Mouse (Mus musculus): ENCODE results near the gene Camkv. TPM values are rescaled to one million over a fixed set of nuclear protein-coding genes. Genes with fewer than 3 reads are reported as not detected.

Gene Camkv
- polyA plus RNA-seq, 1 experiment, result 0.06 TPM

GRCm38 (mm10) chr9:107910025-107910769 lies 25.3 kb upstream of the Camkv start:
- TF ChIP-seq POLR2A (IDR thresholded peaks at IDR 0.05; ENCODE audit: insufficient read length, low read depth), result no peak
- TF ChIP-seq SRF (IDR thresholded peaks at IDR 0.05; ENCODE audit: control insufficient read depth, insufficient read length, low read depth), result no peak
- TF ChIP-seq POLR2AphosphoS2 (IDR thresholded peaks at IDR 0.05; ENCODE audit: insufficient read length, low read depth), result no peak
- no peak for TF ChIP-seq CEBPB (IDR thresholded peaks at IDR 0.05; ENCODE audit: insufficient read depth, poor library complexity, severe bottlenecking)
- TF ChIP-seq MYOG (IDR thresholded peaks at IDR 0.05; ENCODE audit: control insufficient read depth in 1 of 3, insufficient read depth in 1 of 3, insufficient read length in 2 of 3, low read depth in 2 of 3), result no peak
- TF ChIP-seq USF1 (IDR thresholded peaks at IDR 0.05; ENCODE audit: low read depth), result no peak
- no peak for TF ChIP-seq MYOD1 (IDR thresholded peaks at IDR 0.05; ENCODE audit: control insufficient read depth in 1 of 3, insufficient read length in 2 of 3, low read depth in 2 of 3)
- TF ChIP-seq REST (IDR thresholded peaks at IDR 0.05; ENCODE audit: insufficient read depth, insufficient read length), result no peak
- no peak for TF ChIP-seq E2F4 (IDR thresholded peaks at IDR 0.05; ENCODE audit: insufficient read depth)
- TF ChIP-seq TCF12 (IDR thresholded peaks at IDR 0.05; ENCODE audit: insufficient read depth, poor library complexity, severe bottlenecking), result no peak
- TF ChIP-seq TCF3 (IDR thresholded peaks at IDR 0.05; ENCODE audit: insufficient read length, low read depth), result no peak
- no peak for TF ChIP-seq MAX (IDR thresholded peaks at IDR 0.05; ENCODE audit: low read depth)
- Histone ChIP-seq H3K27me3 (ENCODE audit: control insufficient read depth, insufficient read depth, insufficient read length) (peaks cover 36% of the 10 kb centered on the region), H3K4me2 (ENCODE audit: low read depth) (no peak overlapping the region), H3K4me3 (no peak overlapping the region), H3ac (ENCODE audit: control insufficient read depth, insufficient read length) (no peak overlapping the region), H3K79me2 (ENCODE audit: control insufficient read depth, insufficient read depth) (no peaks in the 10 kb centered on the region), H3K36me3 (ENCODE audit: control insufficient read depth, insufficient read depth) (no peaks in the 10 kb centered on the region)

GRCm38 (mm10) chr9:107914764-107915420 lies 20.6 kb upstream of the Camkv start:
- Histone ChIP-seq H3K36me3 (ENCODE audit: control insufficient read depth, insufficient read depth) (no peaks in the 10 kb centered on the region), H3K27me3 (ENCODE audit: control insufficient read depth, insufficient read depth, insufficient read length) (peaks cover 55% of the 10 kb centered on the region), H3ac (ENCODE audit: control insufficient read depth, insufficient read length) (no peak overlapping the region), H3K79me2 (ENCODE audit: control insufficient read depth, insufficient read depth) (no peaks in the 10 kb centered on the region), H3K4me3 (no peak overlapping the region), H3K4me2 (ENCODE audit: low read depth) (no peak overlapping the region)
- TF ChIP-seq TCF12 (IDR thresholded peaks at IDR 0.05; ENCODE audit: insufficient read depth, poor library complexity, severe bottlenecking) (no peak), POLR2AphosphoS2 (IDR thresholded peaks at IDR 0.05; ENCODE audit: insufficient read length, low read depth) (no peak), REST (IDR thresholded peaks at IDR 0.05; ENCODE audit: insufficient read depth, insufficient read length) (no peak), USF1 (IDR thresholded peaks at IDR 0.05; ENCODE audit: low read depth) (no peak), MAX (IDR thresholded peaks at IDR 0.05; ENCODE audit: low read depth) (no peak), MYOD1 (IDR thresholded peaks at IDR 0.05; ENCODE audit: control insufficient read depth in 1 of 3, insufficient read length in 2 of 3, low read depth in 2 of 3) (no peak), POLR2A (IDR thresholded peaks at IDR 0.05; ENCODE audit: insufficient read length, low read depth) (no peak), SRF (IDR thresholded peaks at IDR 0.05; ENCODE audit: control insufficient read depth, insufficient read length, low read depth) (no peak), CEBPB (IDR thresholded peaks at IDR 0.05; ENCODE audit: insufficient read depth, poor library complexity, severe bottlenecking) (no peak), E2F4 (IDR thresholded peaks at IDR 0.05; ENCODE audit: insufficient read depth) (no peak), MYOG (IDR thresholded peaks at IDR 0.05; ENCODE audit: control insufficient read depth in 1 of 3, insufficient read depth in 1 of 3, insufficient read length in 2 of 3, low read depth in 2 of 3) (no peak), TCF3 (IDR thresholded peaks at IDR 0.05; ENCODE audit: insufficient read length, low read depth) (no peak)

GRCm38 (mm10) chr9:107917895-107918608 lies 17.4 kb upstream of the Camkv start:
- Histone ChIP-seq H3K36me3 (ENCODE audit: control insufficient read depth, insufficient read depth) (no peaks in the 10 kb centered on the region), H3K79me2 (ENCODE audit: control insufficient read depth, insufficient read depth) (no peaks in the 10 kb centered on the region), H3K4me3 (no peak overlapping the region), H3K4me2 (ENCODE audit: low read depth) (peak overlapping the region; percentile 34), H3K27me3 (ENCODE audit: control insufficient read depth, insufficient read depth, insufficient read length) (peaks cover 40% of the 10 kb centered on the region), H3ac (ENCODE audit: control insufficient read depth, insufficient read length) (no peak overlapping the region)
- TF ChIP-seq MYOD1 (IDR thresholded peaks at IDR 0.05; ENCODE audit: control insufficient read depth in 1 of 3, insufficient read length in 2 of 3, low read depth in 2 of 3), result no peak
- no peak for TF ChIP-seq REST (IDR thresholded peaks at IDR 0.05; ENCODE audit: insufficient read depth, insufficient read length)
- no peak for TF ChIP-seq E2F4 (IDR thresholded peaks at IDR 0.05; ENCODE audit: insufficient read depth)
- TF ChIP-seq TCF12 (IDR thresholded peaks at IDR 0.05; ENCODE audit: insufficient read depth, poor library complexity, severe bottlenecking), result no peak
- TF ChIP-seq POLR2AphosphoS2 (IDR thresholded peaks at IDR 0.05; ENCODE audit: insufficient read length, low read depth), result no peak
- no peak for TF ChIP-seq MYOG (IDR thresholded peaks at IDR 0.05; ENCODE audit: control insufficient read depth in 1 of 3, insufficient read depth in 1 of 3, insufficient read length in 2 of 3, low read depth in 2 of 3)
- no peak for TF ChIP-seq CEBPB (IDR thresholded peaks at IDR 0.05; ENCODE audit: insufficient read depth, poor library complexity, severe bottlenecking)
- TF ChIP-seq SRF (IDR thresholded peaks at IDR 0.05; ENCODE audit: control insufficient read depth, insufficient read length, low read depth), result no peak
- TF ChIP-seq TCF3 (IDR thresholded peaks at IDR 0.05; ENCODE audit: insufficient read length, low read depth), result no peak
- no peak for TF ChIP-seq MAX (IDR thresholded peaks at IDR 0.05; ENCODE audit: low read depth)
- TF ChIP-seq POLR2A (IDR thresholded peaks at IDR 0.05; ENCODE audit: insufficient read length, low read depth), result no peak

GRCm38 (mm10) chr9:107918884-107919283 lies 16.6 kb upstream of the Camkv start:
- peaks cover 32% of the 10 kb centered on the region for H3K27me3 ChIP-seq (ENCODE audit: control insufficient read depth, insufficient read depth, insufficient read length)
- TF ChIP-seq CEBPB (IDR thresholded peaks at IDR 0.05; ENCODE audit: insufficient read depth, poor library complexity, severe bottlenecking) (no peak), MYOG (IDR thresholded peaks at IDR 0.05; ENCODE audit: control insufficient read depth in 1 of 3, insufficient read depth in 1 of 3, insufficient read length in 2 of 3, low read depth in 2 of 3) (no peak), TCF3 (IDR thresholded peaks at IDR 0.05; ENCODE audit: insufficient read length, low read depth) (no peak), E2F4 (IDR thresholded peaks at IDR 0.05; ENCODE audit: insufficient read depth) (no peak), MAX (IDR thresholded peaks at IDR 0.05; ENCODE audit: low read depth) (no peak), REST (IDR thresholded peaks at IDR 0.05; ENCODE audit: insufficient read depth, insufficient read length) (no peak), SRF (IDR thresholded peaks at IDR 0.05; ENCODE audit: control insufficient read depth, insufficient read length, low read depth) (no peak), POLR2AphosphoS2 (IDR thresholded peaks at IDR 0.05; ENCODE audit: insufficient read length, low read depth) (no peak), MYOD1 (IDR thresholded peaks at IDR 0.05; ENCODE audit: control insufficient read depth in 1 of 3, insufficient read length in 2 of 3, low read depth in 2 of 3) (no peak), POLR2A (IDR thresholded peaks at IDR 0.05; ENCODE audit: insufficient read length, low read depth) (no peak), USF1 (IDR thresholded peaks at IDR 0.05; ENCODE audit: low read depth) (no peak), TCF12 (IDR thresholded peaks at IDR 0.05; ENCODE audit: insufficient read depth, poor library complexity, severe bottlenecking) (no peak)
- no peak overlapping the region for H3ac ChIP-seq (ENCODE audit: control insufficient read depth, insufficient read length)
- H3K4me3 ChIP-seq, result no peak overlapping the region
- H3K4me2 ChIP-seq (ENCODE audit: low read depth), result no peak overlapping the region
- no peaks in the 10 kb centered on the region for H3K36me3 ChIP-seq (ENCODE audit: control insufficient read depth, insufficient read depth)
- H3K79me2 ChIP-seq (ENCODE audit: control insufficient read depth, insufficient read depth), result no peaks in the 10 kb centered on the region

Data from myocyte (in vitro differentiated cells).